Mouse (Mus musculus) adipocyte (in vitro differentiated cells): ENCODE measurements at regions not wholly inside any gene's neighbourhood (a gene's known extent, or its start where the extent isn't known, plus 50 kb on each side); places are given as distances from the start of the nearest gene placed in this dataset.
A peak's percentile ranks its signal among the peaks of the same experiment; 100 is the strongest.

Experiments used
- DNase-seq: peaks from one replicate; pipeline ENCODE4 v3.0.0-alpha.2; 2016; ENCODE audit warnings: low spot score

DNA sequence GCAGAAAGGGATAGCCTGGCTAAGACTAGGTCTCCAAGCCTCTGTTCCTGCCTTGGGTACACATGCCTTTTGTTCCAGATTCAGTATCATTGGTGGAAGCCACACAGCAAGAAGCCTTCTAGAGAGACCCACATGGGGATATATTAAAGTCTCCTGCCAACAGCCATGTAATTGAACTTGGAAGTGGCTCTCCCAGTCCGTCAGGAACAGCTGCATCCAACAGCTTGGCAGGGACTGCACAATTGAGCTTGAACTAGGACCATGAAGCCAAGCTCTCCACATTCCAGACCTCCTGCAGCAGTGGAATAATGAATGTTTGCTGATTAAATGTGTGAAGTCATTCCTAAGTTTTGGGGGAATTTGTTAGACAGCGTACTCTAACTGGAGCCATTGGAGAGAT lies 94.5 kb downstream of the Gpr139 start:
- no peak for DNase-seq

DNA sequence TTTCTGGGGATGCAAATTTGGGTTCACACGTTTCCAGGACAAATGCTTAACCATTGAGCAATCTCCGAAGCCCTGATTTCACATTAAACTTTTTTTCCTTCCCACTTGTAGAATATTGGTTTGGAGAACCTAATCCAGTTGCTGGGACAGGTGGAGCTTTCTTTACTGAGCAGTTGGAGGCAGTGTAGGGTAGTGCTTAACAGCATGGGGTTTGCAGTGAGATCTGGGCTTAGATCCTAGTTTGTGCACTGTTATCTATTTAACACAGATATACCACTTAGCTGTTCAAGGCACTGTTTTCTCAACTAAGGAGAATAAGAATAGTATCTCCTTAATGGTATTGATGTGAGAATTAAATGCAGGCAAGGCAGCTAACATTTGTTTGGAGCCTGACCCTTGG lies 93.5 kb upstream of the Gprc5b start:
- DNase-seq, result no peak

DNA sequence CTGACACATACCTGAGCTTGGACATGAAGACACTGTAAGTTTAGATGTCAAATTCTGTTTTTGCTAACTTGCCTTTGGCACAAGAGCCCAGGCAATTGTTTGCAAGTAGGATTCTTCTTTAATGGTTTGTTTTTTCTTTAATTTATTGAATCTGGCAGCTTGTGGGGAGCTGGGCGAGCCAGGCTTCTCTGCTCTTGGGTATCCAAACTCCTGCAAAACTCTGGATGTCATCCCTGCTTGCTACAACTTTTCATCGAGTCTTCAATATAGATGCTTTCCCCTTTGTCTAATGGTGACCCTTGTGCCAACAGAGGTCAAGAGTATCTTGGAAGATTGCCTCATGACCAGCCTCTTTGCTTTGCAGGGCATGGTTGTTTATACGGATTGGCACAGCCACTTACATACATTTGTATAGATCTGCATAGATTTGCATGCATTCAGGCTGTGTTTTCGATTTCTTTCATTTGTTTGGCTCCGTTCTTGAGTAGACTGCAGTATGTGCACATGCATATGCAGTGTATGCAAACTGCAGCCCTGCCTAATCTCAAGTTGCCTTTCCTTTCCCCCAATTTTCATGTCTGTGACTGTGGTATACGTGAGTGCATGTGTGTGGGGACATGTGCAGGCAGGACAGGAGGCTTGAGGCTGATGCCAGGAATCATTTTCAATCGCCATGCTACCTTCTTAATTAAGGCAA lies 92.9 kb upstream of the Gprc5b start:
- no peak for DNase-seq

DNA sequence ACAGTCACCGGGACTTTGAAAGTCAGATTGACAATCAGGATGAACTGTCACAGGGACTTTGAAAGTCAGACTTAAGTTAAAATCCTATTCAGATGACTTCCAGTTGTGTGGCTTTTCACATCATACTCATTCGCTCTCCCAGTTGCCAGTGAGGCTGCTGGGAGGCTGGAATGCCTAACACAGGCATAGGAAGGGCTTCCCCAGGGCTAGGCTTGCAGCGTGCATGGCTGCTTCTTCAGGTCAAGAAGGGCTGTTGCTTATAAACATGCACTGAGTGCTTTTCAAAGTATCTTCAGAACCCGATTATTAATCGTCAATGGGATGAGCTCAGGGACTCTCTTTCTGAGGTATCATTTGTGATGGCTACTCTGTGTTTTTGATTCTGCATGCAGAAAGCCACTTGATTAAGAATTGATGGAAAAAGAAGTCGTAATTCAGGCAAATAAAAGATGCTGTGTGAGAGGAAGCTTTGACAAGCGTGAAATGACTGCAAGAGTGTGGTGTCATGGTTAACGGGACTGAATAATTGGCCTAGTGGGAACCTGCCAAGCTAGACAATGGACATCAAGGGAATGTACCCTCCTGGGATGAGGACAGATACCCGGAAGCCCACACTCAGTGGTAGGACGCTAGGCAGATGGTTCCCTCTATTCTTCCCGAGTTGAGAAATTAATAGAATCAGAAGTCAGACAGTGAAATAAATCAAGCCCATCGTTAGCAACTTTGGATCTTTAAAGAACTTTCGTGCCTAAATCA lies 90.9 kb upstream of the Gprc5b start:
- no peak for DNase-seq

DNA sequence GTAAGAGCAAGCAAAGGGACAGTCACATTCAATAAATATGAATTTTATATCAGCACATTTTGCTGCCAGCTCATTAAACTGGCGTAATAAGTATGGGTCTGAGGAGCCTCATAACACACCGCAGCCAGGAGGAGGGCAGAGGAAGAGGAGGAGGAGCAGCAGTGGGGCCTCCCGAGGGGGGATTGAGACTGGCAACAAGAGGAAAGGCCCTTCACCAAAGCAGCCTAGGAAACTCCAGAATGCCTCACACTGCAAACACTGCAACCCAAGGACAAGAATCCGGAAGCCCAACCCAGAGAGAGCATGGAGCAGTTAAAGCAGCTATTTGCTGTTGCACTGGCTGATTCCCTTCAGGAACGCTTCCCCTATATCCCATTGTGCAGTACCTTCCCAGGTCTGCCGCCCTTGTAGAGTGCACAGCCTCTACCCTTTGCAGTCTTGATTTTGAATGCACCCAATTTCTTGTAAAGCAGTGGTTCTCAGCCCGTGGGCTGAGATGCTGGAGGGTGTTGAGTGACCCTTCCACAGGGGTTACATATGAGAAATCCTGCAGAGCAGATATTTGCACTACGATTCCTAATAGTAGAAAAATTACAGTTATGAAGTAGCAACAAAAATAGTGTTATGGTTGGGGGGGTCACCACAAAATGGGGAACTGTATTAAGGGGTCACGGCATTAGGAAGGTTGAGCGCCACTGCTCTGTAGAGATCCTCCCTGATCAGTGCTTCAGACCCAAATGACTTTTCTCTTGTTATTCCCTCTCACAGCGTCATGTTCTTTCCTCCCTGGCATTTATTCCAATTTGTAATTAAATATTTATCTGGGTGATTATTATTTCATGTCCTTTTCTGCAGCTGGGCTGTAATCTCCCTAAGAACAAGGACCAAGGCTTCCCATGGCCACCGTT lies 82.0 kb upstream of the Gprc5b start:
- no peak for DNase-seq

DNA sequence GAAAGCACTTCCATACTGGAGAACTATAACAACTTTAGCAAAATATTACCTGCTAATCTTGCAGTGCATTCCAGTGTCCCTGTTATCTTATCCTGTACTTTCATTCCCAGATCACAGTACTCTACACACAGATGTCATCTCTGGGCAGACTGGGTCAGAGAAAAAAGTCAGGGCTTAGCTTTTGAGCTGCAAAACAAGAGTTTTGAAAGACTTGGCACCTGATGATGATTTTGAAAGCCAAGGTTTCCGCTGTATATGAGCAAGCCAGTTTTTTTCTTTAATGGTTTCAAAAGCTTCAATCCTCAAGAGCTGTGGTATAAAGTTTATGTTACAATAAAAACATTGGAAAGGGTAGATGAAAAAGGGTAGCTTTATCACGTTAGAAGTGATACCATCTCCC lies 71.0 kb upstream of the Gprc5b start:
- DNase-seq, result peak; percentile 17
